Comparison of ENCODE assay signal across 8 mouse cellular contexts in the genomic region with DNA sequence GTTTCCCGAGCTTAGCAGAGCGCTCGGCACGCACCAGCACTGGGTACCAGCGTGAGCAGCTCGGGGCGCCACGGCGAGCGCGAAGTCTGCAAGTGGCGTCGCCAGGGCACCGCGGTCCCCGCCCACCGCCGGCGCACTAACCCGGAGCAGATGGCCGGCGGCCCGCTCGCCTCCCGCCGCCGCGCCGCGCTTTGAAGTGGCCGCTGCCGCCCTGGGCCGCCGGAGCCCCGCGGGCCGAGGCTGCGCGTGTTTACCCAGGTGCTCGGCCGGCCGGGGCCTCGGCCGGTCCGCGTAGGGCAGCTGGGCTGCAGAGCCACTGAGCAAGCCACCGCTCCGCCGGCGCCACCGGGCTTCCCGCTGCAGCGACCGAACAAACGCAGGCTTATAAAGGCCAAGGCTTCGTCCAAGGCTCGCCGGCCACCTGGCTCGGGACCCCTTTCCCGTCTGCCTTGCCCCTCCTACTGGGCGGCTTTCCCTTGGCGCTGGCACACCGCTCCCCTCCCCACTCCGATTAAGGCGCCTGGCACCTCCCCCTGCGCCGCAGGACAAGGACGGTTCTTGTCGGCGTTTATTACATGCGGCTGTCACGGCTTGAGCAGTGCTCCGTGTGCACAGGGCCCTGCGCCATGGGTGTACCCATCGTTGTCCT.
DNase-seq lines count a peak whose midpoint lies in the region; ATAC-seq and TF ChIP-seq lines count a peak whose summit lies in the region.

No protein-coding gene starts in this region.

- H3K36me3 ChIP-seq in forebrain, embryonic 11.5 days (ENCODE audit: control insufficient read depth, insufficient read depth, low read length) = no peaks in the 10 kb centered on the region
- H3K36me3 ChIP-seq in hindbrain, embryonic 10.5 days = 0 out of 2 replicates have a peak, but pooled peaks cover 5% of the 10 kb centered on the region
- H3K36me3 ChIP-seq in lung, postnatal 0 days (ENCODE audit: insufficient read depth, low read length) = no peaks in the 10 kb centered on the region

- ATAC-seq in forebrain, embryonic 11.5 days (replicated peaks; ENCODE audit: low FRiP score) = peak; percentile 67
- ATAC-seq in lung, postnatal 0 days = peak; percentile 52
- ATAC-seq in erythroblast, adult 5-6 weeks (replicated peaks; ENCODE audit: low FRiP score, poor library complexity, severe bottlenecking) = no peak

- under 1% methylated on average over 75 of the region's 75 CpGs for WGBS in forebrain, embryonic 11.5 days
- WGBS in hindbrain, embryonic 10.5 days = under 1% methylated on average over 75 of the region's 75 CpGs
- 3% methylated on average over 64 of the region's 75 CpGs for WGBS in lung, postnatal 0 days

- peak overlapping the region; percentile 98 for H3K4me2 ChIP-seq in forebrain, embryonic 11.5 days (ENCODE audit: low read depth, low read length, severe bottlenecking)
- H3K4me2 ChIP-seq in lung, postnatal 0 days (replicated peaks; ENCODE audit: low read depth, low read length) = peak overlapping the region; percentile 95

- peak overlapping the region; percentile 38 for H3K4me3 ChIP-seq in brown adipose tissue, adult 24 weeks (ENCODE audit: insufficient read depth, low read depth, low read length)
- peak overlapping the region; percentile 47 for H3K4me3 ChIP-seq in forebrain, embryonic 11.5 days (ENCODE audit: low read depth, low read length)
- peak overlapping the region; percentile 61 for H3K4me3 ChIP-seq in hindbrain, embryonic 10.5 days
- peak overlapping the region; percentile 47 for H3K4me3 ChIP-seq in lung, postnatal 0 days (ENCODE audit: low read depth, low read length)

- no peak overlapping the region for H3K27ac ChIP-seq in brown adipose tissue, adult 24 weeks (replicated peaks; ENCODE audit: low read depth, low read length)
- peak overlapping the region; percentile 74 for H3K27ac ChIP-seq in forebrain, embryonic 11.5 days (ENCODE audit: low read depth, low read length)
- H3K27ac ChIP-seq in hindbrain, embryonic 10.5 days = peak overlapping the region; percentile 92
- H3K27ac ChIP-seq in lung, postnatal 0 days (ENCODE audit: low read length) = peak overlapping the region; percentile 87

- peaks cover 28% of the 10 kb centered on the region for H3K27me3 ChIP-seq in forebrain, embryonic 11.5 days (ENCODE audit: control insufficient read depth, insufficient read depth, low read length)
- H3K27me3 ChIP-seq in hindbrain, embryonic 10.5 days (ENCODE audit: insufficient read depth, poor library complexity, severe bottlenecking) = peaks cover 62% of the 10 kb centered on the region
- H3K27me3 ChIP-seq in lung, postnatal 0 days (replicated peaks; ENCODE audit: insufficient read depth, low read length) = peaks cover 8% of the 10 kb centered on the region

- H3K9ac ChIP-seq in forebrain, embryonic 11.5 days (ENCODE audit: low read length) = peak overlapping the region; percentile 72
- H3K9ac ChIP-seq in lung, postnatal 0 days (replicated peaks; ENCODE audit: low read depth) = peak overlapping the region; percentile 23; the same call in 1 of the 2 replicates

- H3K9me3 ChIP-seq in forebrain, embryonic 11.5 days (ENCODE audit: control insufficient read depth, low read length) = peaks cover 5% of the 10 kb centered on the region; the same call in 1 of the 2 replicates
- peaks cover 12% of the 10 kb centered on the region for H3K9me3 ChIP-seq in hindbrain, embryonic 10.5 days
- H3K9me3 ChIP-seq in lung, postnatal 0 days (ENCODE audit: low read length) = no peaks in the 10 kb centered on the region; the same call in 1 of the 2 replicates

- DNase-seq in Muller cell, postnatal 12 days (ENCODE audit: inconsistent ontology term) = peak; percentile 85
- peak; percentile 89 for DNase-seq in forebrain, embryonic 11.5 days (ENCODE audit: low spot score)
- peak; percentile 86 for DNase-seq in hindbrain, embryonic 10.5 days (ENCODE audit: low spot score)
- peak; percentile 35 to 45 for DNase-seq in layer of hippocampus, postnatal 25 days (ENCODE audit: extremely low spot score in 1 of 2, low spot score in 1 of 2)
- DNase-seq in lung, postnatal 0 days (ENCODE audit: low spot score) = peak; percentile 76
- peak; percentile 13 for DNase-seq in retina, adult 2 months (ENCODE audit: low read depth, low spot score)

- TF ChIP-seq CTCF in lung, postnatal 0 days (IDR thresholded peaks at IDR 0.05) = no peak

- H3K4me1 ChIP-seq in brown adipose tissue, adult 24 weeks (ENCODE audit: control insufficient read depth, insufficient read depth, insufficient read length, low read length) = no peaks in the 10 kb centered on the region
- peaks cover 34% of the 10 kb centered on the region for H3K4me1 ChIP-seq in forebrain, embryonic 11.5 days (replicated peaks; ENCODE audit: control insufficient read depth, insufficient read depth, low read length)
- H3K4me1 ChIP-seq in hindbrain, embryonic 10.5 days (replicated peaks) = peaks cover 69% of the 10 kb centered on the region
- peaks cover 26% of the 10 kb centered on the region for H3K4me1 ChIP-seq in lung, postnatal 0 days (ENCODE audit: insufficient read depth, low read depth, low read length)

- TF ChIP-seq EP300 in lung, postnatal 0 days (IDR thresholded peaks at IDR 0.05) = no peak

Comparison
In these comparisons a context has a peak if more than half of its experiments do, and no peak if none do; other contexts are left out.
1. DNase-seq: peak in every context shown above with its lines; median percentile 89 in forebrain, embryonic 11.5 days; 86 in hindbrain, embryonic 10.5 days; 85 in Muller cell, postnatal 12 days; 76 in lung, postnatal 0 days; 40 in layer of hippocampus, postnatal 25 days; 13 in retina, adult 2 months.